Mouse (Mus musculus) cerebellum, adult 11-12 months (tissue): Measurements from ENCODE around the gene Tbc1d14.

Source experiments
- DNase-seq: peaks from one replicate; pipeline ENCODE4 v3.0.0; 2022

Gene Tbc1d14

DNA sequence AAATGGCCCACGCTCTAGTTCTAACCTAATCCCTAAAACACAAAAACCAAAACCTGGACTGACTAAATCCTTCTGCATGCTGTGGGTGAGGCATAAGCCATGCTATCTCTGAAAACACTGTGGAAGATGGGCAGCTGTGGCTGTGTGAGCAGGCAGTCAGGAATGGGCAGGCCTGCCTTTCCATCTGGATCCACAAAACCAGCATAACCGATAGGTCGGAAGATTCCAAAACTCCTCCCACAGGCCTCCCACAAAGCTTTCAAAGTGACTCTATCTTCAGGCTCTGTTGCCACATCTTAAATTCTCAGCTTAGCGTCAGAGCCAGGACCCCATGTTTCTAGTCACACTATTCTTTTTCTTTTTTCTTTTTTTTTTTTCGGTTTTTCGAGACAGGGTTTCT is 99.2 kb downstream of the Tbc1d14 start:
- no peak for DNase-seq

DNA sequence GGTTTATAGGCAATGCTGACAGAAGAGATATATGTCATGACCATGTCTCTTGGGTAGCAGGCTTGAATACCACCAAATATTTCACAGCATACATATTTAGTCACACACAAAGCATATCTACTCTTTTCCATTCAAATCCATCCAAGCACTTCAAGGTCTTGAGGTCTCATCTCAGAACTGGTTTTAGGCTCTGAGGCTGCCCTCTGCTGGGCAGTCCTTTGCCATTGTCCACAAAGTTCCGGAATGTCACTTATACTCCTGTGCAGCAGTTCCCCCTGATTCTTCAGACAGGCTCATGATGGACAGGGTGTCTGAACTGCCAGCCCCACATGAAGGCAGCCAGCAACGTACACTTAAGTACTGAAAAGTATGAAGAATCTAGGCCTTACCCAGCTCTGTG is 103.9 kb downstream of the Tbc1d14 start:
- no peak for DNase-seq

DNA sequence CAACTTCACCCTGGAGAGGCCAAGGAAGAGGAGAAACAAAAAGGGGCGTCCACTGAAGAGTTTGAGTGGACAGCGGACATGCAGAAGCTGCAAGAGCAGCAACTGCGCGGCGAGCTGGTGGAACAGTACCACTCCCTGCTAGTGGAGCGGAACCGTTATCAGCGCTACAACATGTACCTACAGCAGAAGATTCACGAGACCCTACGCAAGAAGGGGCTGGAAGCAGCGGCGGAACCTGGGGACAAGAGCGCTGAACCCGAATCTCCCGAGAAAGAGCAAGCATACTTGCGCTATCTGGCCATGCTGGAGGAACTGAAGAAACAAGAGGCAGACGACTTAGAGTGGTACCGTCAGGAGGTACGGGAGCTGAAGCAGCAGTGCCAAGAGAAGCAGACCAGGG is 107.8 kb downstream of the Tbc1d14 start:
- DNase-seq: no peak

DNA sequence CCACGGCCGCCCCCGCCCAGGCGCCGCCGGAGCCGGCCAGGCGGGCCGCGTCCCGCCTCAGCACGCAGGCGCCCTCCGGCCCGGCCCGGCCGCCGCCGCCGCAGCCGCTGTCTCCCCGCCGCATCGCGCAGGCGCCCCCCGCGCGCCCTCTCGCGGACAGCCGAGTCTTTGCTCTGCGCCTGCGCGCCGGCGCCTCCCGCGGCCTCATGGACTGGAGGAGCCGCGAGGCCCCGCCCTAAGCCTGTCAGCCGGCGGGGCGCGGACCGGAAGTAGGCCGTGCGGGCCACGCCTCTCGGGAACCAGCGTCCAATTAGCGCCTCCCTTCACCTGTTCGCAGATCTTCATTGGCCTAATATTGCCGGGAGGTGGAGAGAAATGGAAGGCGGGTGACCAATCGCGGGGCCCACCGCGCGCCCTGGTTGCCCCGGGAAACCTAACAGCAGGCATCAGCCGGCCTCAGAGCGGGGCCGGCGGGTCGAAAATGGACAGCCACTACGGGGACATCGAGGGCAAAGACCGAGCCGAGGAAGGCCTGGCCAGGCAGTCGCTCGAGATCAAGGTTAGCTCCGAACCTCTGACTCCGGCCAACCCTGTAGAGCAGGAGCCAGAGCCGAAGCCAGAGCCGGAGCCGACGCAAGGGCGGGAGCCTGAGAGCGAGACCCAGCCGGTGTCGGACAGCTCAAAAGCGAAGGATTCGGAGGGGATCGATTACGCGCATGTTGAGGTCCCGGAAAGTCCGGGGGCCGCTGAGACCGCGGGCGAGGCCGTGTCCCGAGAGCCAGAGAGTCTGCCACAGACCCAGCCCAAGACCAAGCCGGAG is 108.7 kb downstream of the Tbc1d14 start, which contains the start of the genes Tada2b and Ccdc96:
Gene Tada2b (minus strand): TSS at position 115 of the 820 bp plus-strand sequence.
Gene Ccdc96 (plus strand): TSS at position 418 of the 820 bp plus-strand sequence.
- peak; percentile 100 for DNase-seq

DNA sequence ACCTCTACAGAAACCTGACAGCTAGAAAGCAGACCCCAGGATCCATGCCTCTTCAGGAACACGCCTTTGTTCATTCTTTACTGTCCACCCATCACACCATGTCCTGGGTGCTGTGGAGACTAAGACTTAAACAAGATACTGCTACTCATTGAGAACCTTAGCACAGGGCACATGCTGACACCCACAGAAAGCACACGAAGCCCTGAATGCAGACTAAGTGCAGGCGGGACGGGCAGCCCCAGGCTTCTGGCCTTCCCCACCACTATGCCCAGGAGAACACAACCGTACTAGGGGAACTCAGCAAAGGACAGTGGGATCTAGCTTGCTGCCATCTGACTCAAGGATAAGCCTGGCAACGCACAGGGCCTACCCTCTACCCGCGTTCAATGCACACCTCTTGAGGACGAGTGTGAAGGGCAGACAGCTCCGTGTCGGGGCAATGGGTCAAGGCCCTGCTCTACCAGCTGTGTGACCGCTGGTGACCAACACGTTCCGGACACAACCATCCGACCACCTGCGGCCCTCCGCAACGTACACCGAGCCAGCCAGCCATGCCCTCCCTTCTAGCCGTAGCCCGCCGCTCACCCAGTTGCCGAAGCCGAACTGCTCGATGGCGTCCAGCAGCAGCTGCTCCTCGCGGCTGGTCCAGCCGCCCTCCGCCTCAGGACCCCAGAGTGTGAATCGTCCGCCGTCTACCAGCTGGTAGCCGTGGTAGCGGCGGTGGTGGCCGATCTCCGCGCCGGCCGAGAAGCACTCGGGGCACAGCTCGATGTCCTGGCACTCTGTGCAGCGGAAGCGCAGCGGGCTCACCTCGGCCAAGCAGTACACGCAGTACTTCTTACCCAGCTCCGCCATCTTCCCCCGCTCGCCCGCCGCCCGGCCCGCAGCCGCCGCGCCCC is 109.6 kb downstream of the Tbc1d14 start:
- DNase-seq: peak; percentile 69

DNA sequence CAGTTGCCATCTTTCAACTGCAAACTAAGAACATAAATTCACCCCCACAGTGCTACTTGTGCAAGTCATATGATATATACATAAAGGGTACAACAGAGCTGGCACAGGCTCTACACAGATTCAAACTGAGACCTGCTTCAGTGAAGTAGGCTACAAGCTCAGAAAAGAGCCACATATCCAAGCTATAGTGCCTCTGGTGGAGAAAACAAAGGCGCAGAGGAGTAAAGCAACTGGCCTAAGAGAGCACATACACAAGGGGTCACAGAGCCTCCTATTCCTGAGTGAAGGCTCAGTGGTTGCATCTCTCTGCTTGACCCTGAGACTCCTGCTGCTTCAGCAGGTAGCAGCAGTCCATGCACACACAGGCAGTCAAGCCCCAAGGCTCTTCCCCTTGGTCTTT is 112.0 kb downstream of the Tbc1d14 start:
- no peak for DNase-seq

DNA sequence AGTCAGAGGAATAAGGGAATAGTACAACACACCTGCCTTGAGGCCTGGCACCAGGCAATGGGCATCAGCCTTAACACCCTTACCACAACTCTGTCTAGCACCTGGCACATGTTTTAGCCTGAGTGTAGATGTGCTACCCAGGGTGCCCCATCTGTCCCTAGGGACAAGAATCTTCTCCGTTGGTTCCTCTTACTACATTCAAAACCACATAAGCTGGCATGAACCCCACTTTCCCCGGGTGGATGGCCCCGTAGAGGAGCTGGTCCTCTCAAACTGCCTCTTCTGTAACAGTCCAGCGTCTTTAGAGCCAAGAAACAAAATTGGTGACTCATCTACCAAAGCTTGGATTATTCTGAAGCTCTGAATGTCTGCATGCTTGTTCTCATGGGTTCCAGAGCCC is 112.7 kb downstream of the Tbc1d14 start:
- DNase-seq: no peak

DNA sequence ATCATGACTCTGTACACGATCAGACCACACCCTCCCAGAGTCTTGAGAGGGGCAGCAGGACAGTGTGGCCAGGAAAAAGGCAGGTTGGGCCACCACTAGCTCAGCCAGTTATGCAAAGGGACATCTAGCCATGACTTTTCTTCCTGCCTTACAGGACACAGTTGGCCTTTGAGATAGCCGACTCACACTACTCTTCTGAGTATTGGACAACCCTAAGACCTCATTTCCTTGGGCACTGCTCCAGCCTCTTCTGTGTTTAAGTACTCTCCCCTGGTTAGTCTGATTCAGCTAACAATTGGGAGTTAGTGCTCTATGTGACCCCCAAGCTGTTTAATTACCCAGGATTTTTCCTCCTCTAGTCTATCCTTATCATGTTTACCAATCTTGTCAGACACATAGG is 113.3 kb downstream of the Tbc1d14 start:
- DNase-seq: no peak

DNA sequence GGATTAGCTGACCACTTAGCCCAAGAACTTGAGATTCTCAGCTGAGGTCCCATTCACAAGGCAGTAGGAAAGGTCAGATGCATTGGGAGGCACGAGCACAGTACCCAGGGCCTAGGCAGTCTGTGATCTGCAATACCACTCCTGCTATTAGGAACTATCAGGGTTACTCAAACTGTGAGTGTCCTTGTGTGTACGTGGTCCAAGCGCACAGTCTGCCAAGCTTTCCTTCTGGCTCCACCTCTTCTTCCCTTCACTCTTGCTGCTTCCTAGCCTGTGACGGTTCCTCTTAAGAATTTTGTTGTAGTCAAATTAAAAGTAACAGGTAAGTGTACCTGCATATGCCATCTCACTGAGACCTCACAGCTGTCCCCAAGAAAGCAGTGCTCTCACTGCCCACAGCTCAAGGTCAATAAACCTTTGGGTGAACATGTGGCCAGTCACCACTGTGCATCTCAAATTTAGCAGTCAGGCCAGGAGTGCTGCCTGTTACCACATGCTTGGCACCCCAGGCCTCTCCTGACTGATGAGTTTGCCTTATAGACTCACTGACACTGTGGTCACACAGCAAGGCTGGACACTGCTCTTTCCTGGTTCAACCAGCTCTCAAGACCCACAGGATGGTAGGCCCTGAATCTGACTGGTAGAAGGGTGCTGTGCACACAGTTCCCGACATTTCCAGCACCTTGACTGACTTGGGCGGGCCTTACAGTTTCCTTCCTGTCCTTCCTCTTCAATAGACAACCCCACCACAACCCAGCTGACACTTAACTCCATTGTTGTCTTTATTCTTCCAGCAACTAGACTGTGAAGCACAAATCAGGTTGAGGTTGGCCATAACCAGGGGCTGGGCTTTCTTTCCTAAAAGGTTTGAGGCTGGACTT is 114.3 kb downstream of the Tbc1d14 start:
- no peak for DNase-seq

DNA sequence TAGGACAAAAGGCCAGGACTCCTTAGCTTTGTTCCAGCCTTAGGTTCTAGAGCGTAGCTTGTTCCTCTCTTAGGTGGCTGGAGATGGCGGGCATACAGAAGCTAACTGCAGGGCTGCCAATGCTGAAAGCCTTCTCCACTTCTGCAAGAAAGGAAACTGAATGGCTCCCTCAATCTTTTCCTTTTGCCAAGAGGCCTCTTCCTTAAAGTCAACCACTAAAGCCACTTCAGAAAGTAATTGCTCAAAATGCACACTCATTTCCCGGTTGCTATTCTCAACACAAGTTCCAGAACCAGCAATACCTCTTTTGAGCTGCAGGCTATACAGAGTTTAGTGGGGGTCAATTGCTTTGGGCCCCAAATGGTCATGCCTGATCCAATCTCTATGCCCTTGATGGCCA is 115.6 kb downstream of the Tbc1d14 start:
- no peak for DNase-seq

DNA sequence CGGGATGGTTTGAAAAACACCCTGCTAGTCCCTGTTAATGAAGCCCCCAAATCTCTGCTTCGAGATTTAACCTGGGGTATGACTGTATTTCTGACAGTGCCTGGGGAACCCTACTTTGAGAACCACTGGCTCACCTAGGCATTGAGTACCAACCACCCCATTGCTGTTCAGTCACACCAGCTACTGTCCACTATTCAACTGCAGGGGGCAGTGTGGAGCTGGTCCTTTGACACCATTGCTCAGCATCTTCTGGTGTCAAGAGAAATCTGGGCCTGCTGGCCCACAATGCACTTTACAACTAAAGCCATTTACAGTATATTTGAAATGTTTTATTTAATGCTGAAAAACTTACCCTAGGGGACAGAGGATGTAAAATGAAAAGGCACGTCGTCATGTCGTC is 118.8 kb downstream of the Tbc1d14 start:
- peak; percentile 49 for DNase-seq

DNA sequence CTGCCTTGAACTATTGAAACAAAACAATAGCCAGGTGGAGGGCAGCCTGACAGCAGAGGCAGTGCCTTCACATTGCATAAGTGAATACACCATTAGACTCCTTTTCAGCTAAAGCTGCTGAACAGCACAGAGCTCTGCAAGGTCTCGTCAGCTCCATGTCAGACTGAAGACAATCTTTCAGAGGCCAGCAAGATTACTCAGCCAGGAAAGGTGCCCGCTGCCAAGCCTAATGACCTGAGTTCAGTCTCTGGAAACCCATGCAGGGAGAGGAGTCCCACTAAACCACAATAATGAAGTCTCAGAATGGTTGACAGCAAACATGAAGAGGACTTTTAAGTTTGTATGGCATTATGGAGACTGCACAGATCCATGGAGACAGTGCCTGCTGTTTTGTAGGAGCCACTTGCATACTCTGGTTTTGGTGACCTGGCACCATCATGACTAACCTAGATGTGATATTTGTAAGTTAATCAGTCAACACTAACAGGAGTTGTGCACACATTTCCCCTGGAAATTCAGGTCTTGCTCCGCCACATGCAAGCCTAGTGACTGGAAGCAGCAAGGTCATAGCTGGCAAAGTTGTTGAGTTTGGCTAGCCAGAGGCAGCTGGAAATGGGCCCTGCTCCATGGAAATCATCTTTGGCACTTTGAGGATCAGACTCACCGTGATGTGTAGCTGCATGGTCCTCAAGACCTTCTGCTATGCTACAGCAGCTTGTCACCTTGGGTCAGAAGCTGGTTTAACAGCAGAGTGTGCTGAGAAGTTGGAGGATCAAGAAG is 120.0 kb downstream of the Tbc1d14 start:
- no peak for DNase-seq

DNA sequence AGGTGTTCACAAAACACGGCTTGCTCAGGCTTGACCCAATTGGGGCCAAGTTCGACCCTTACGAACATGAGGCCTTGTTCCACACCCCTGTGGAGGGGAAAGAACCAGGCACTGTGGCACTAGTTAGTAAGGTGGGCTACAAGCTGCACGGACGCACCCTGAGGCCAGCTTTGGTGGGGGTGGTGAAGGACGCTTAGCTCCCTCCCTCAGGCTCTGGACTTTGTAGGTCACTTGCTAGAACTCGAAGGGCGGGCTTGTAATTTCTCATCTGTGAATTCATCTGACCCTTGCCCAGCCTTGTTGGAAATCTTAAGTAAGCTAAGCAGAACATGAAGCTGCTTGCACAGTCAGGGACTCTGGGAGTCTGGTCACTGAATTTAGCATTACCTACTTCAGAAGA is 121.9 kb downstream of the Tbc1d14 start:
- no peak for DNase-seq

DNA sequence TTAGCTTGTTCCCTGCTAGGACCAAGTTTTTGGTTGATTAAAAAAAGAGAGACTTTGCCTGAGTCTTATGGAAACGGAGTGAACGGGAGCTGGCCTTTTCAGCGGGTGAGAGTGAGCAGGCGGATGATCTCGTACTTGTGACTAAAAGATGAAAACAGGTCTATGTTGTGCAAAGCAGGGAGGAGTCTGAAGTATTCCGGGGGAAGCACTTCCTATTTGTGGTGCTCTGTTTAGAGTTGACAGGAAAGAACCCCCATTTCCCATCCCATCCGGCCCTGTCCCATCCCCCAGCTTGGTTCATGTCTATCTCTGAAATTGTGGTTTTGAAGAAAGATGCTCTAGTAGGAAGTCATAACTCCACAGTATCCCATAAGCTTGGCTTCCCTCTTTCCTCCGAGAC is 127.2 kb downstream of the Tbc1d14 start:
- no peak for DNase-seq

DNA sequence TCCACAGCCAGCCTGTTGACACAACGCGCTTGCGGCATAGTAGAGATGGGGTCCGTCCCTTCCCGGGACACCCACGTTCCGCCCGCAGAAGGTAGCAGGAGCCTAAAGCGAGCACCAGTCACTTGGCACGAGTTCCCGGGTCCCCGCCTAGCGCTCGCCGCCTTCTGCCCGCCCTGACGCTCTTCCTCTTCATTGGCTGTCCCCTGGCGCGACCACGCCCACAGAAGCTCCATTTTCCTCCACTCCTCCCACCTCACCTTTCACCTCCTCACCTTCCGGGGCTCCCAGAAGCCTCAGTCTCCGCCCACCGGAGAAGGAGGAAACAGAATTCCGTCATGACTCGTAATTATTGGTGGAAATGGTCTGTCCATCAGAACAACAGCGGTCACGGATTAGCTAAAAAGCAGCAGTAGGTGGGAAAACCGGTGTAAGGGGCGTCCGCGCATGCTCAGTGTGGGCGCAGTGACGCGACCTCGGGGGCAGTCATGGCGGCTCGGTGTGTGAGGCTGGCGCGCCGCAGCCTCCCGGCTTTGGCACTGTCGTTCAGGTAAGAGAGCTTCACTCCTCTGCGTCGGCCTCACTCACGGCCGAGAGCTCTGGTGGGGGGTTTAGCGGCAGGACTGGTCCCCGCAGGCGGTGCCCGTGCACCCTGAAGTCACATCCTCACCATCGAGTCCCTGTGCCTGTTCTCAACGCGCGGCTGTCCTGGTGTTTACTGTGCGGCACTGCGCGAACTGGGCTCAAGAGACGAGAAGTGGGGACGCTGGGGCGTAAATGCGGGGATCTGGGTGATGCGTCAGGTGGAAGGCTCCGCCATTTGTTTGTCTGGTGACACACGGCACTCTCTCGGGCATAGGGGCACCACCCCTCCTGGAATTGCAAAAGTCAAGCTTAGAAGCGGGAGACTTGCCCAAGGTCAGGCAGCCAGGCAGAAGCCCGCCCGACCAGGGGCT is 128.1 kb downstream of the Tbc1d14 start, which contains the start of gene Grpel1:
Gene Grpel1 (plus strand): TSS at position 290 of the 953 bp plus-strand sequence.
- peak; percentile 100 for DNase-seq

DNA sequence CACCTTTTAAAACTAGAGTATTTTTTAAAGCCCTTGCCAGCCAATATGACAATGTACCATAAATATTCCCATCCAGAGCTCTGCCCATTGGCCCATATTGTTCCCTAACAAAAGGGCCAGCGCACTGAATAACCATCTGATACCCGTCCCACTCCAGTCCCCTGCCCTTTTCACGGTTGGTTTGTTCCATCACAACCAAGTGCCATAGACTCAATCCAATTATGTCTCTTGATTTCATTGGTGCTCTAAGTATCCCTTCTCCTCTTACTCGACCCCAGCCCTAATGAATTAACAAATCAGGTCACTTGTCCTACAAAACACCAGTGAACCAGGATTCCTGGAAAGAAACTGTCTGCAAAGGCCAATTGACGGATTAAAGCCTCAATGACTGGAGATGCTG is 129.7 kb downstream of the Tbc1d14 start:
- no peak for DNase-seq

DNA sequence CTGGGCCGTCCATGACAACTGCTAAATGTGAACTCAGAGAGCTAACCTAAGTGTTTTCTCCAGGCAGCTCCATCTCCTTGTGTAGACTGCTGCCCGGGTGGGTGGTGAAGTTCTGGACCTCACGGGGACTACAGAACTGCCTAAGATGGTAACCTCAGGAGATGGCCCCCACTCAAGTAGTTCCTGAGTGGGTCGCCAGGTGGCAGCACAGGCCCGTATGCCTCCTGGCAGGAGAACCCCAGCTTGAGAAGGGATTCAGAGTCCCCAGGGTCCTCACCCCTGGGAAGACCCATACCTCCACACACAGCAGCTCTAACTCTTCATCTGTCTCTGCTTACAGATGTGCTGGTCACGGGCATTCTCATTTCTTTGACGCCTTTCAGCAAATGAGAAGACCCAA is 130.3 kb downstream of the Tbc1d14 start:
- DNase-seq: peak; percentile 67

DNA sequence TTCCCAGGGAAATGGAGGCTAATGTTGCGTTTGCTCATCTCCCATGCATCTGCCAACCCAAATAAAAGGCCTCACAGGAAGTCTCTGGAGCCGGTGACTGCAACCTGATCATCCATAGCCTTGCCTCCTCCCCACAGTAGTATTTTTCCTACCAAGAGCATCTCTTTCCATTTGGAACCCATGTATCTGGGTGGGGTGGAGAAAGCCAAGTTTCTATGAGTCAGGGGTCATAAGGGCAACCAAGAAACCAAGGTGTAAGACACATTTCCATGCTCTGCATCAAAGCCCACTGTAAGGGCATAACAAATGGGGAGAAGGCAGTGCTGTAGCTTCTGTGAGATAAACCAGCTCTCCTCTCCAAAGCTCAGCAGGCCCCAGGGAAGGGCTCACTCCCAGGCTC is 131.8 kb downstream of the Tbc1d14 start:
- no peak for DNase-seq

DNA sequence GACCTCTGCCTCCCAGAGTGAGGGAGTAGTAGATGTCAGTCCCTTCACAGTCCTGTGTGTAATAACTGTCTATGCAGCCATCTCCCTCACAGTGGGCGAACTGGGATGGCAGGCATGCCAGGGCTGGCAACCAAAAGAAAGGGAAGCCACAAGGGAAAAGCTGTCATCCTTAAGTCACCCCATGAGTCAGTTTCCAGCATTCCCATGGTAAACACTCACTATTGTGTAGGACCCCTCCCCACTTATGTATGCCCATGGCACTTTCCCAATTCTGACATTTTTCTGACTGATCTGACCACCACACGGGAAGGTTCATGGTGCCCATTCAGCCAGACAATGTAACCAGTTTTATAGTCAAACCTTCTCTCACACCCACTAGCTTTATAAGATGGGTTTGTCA is 132.4 kb downstream of the Tbc1d14 start:
- DNase-seq: no peak

DNA sequence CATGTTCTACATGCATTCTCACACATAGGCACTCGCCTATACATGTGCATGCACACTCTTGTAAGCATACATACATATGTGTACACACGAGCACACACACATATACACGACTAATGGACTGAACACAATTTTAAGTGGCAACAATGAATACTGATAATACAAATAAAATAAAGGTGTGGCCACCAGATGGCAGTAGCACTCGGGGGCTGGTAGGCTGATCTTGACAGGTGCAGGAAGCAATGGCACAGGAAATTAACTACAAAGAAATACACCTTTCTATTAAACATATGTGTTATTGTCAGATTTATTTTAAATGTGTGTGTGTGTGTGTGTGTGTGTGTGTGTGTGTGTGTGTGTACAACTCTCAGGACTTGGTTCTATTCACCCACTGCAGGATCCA is 134.2 kb downstream of the Tbc1d14 start:
- DNase-seq: no peak

DNA sequence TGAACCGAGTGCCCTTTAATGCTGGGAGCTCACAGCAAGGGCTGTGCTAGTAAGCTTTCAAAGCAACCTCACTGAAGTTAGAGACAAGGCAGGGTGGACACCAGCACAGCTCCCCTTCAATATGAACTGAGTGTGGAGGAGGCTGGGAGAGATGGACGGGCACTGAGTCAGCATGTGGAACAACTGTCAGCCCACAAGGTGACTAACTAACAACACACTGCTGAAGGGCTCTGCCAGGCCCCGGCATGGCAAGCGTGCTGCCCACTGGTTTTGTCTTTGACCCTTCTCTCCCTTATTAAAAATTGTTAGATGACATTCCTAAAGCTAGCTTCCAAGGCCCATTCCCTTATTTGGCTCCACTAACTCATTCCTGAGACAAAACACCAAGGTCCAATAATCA is 135.4 kb downstream of the Tbc1d14 start:
- no peak for DNase-seq
